Mouse (Mus musculus) intestine, postnatal 0 days (tissue): ENCODE measurements around the gene Duoxa1. TPM values are rescaled to one million over a fixed set of nuclear protein-coding genes. Genes with fewer than 3 reads are reported as not detected.
A peak's percentile ranks its signal among the peaks of the same experiment; 100 is the strongest.

Source experiments
- ATAC-seq: fragments of 200-750 bp; cut with Nextera tagmentation; 2 replicates; pipeline ENCODE4 v1.8.0; 2017; ENCODE audit warnings: mild to moderate bottlenecking, moderate TSS enrichment, moderate library complexity
- H3K27ac ChIP-seq: fragments of 300-500 bp; sonication (generic); 2 replicates; pipeline ENCODE4 v1.5.1; 2014; ENCODE audit warnings: mild to moderate bottlenecking, low read depth, low read length, moderate library complexity
- H3K27me3 ChIP-seq: fragments of 300-500 bp; sonication (generic); replicated peaks from 2 replicates; pipeline ENCODE4 v1.6.1; 2014; ENCODE audit warnings: low read length, mixed read lengths; ENCODE audit not compliant: control insufficient read depth, insufficient read depth
- H3K36me3 ChIP-seq: fragments of 300-500 bp; sonication (generic); 2 replicates; pipeline ENCODE4 v1.6.1; 2014; ENCODE audit warnings: mild to moderate bottlenecking, moderate library complexity; ENCODE audit not compliant: control insufficient read depth, insufficient read depth
- H3K4me1 ChIP-seq: fragments of 300-500 bp; sonication (generic); replicated peaks from 2 replicates; pipeline ENCODE4 v1.6.1; 2014; ENCODE audit warnings: antibody characterized with exemption, low read length, mixed read lengths; ENCODE audit not compliant: control insufficient read depth, insufficient read depth
- H3K4me2 ChIP-seq: fragments of 300-500 bp; sonication (generic); replicated peaks from 2 replicates; pipeline ENCODE4 v1.6.1; 2014; ENCODE audit warnings: low read depth, mild to moderate bottlenecking, moderate library complexity
- H3K4me3 ChIP-seq: fragments of 300-500 bp; sonication (generic); 2 replicates; pipeline ENCODE4 v1.5.1; 2014; ENCODE audit warnings: low read depth, low read length
- H3K9ac ChIP-seq: fragments of 300-500 bp; sonication (generic); 2 replicates; pipeline ENCODE4 v1.6.1; 2014; ENCODE audit warnings: mild to moderate bottlenecking, low read depth, low read length
- H3K9me3 ChIP-seq: fragments of 300-500 bp; sonication (generic); 2 replicates; pipeline ENCODE4 v1.6.1; 2016; ENCODE audit warnings: mixed run types; ENCODE audit not compliant: control insufficient read depth
- CTCF ChIP-seq: sonication (generic); IDR thresholded peaks from 2 replicates; pipeline ENCODE4 v1.5.1; 2016; ENCODE audit warnings: low read depth, mild to moderate bottlenecking, control low read depth, antibody characterized with exemption, moderate library complexity
- WGBS: fragments of 180-500 bp; shearing (Covaris S2); extraction: QIAGEN DNeasy Blood & Tissue Kit; methylation state at CpG from one replicate; pipeline ENCODE4 v1.1.7; 2014; 5-methylcytosine and 5-hydroxymethylcytosine counted together
- polyA plus RNA-seq: library from polyadenylated mRNA; unstranded; fragments of >200 nt; fragmentation: Nextera tagmentation; extraction: Ambion mirVana; gene quantifications from 2 replicates; pipeline ENCODE4 v1.2.1, GENCODE M21; 2015

The Duoxa1 gene
- polyA plus RNA-seq, 1 experiment from 2014 or later, result not detected

DNA sequence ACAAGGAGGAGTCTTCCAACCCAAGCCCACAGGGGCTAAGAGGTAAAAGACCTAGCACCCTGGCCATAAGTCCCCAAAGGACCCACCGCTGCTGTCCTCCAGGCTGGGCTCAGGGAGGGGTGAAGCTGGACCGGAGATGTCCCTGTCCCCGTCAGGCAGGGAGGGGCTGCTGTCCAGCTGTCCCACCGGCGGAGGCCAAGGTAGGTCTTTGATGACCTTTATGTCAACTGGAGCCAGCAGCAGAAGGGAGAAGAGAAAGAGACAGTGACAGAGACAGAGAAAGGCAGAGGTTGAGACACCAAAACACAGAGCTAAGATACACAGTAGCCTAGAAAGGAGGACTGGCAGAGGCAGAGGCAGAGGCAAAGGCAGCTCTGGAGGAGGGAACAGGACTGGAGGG is 41.9 kb upstream of the Duoxa1 start:
- H3K9ac ChIP-seq, result no peak overlapping the region
- TF ChIP-seq CTCF, result no peak
- no peak overlapping the region for H3K4me2 ChIP-seq
- no peak overlapping the region for H3K4me3 ChIP-seq
- WGBS, result 89% methylated on average over 5 of the region's 5 CpGs
- no peaks in the 10 kb centered on the region for H3K9me3 ChIP-seq
- ATAC-seq, result no peak
- H3K27me3 ChIP-seq, result no peaks in the 10 kb centered on the region
- H3K4me1 ChIP-seq, result no peaks in the 10 kb centered on the region
- peaks cover 33% of the 10 kb centered on the region; the same call in 1 of the 2 replicates for H3K36me3 ChIP-seq
- no peak overlapping the region for H3K27ac ChIP-seq

DNA sequence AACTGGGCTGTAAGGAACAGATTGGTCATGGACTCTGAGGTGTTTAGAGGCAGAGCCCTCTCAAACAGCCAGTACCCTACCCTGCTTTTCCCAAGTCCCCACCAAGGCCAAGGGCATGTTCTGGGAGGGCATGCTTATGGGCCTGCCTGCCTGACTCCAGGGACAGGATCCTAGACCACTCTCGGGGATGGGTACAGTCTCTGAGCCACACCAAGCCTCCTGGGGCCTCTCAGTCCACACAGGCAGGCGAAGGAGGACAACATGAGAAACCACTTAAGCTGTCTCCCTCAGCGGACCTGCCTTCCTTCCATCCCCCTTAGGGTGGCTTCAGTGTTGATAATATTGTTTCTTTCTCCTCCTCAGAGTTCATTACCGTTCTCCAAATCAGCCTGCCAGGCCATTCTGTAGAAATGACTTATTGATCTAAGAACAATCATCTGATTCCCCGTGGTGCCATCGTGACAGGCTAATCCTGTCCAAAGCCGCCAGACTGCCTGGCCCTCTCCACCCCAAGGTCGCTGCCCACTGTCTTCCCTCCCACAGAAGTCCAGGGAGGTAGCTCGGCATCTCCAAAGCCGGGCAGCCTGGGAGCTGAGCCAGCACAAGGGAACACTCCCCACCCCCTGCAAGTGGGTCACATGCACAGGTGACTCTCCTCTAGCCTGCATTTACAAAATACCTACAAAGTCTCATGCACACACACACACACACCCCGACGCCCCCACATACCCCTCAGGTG is 40.8 kb upstream of the Duoxa1 start:
- WGBS, result 76% methylated on average over 12 of the region's 12 CpGs
- H3K4me2 ChIP-seq, result no peak overlapping the region
- no peaks in the 10 kb centered on the region for H3K4me1 ChIP-seq
- no peak overlapping the region for H3K9ac ChIP-seq
- no peak for ATAC-seq
- H3K27ac ChIP-seq, result no peak overlapping the region
- no peaks in the 10 kb centered on the region for H3K9me3 ChIP-seq
- TF ChIP-seq CTCF, result no peak
- H3K4me3 ChIP-seq, result no peak overlapping the region
- no peaks in the 10 kb centered on the region for H3K27me3 ChIP-seq
- peaks cover 27% of the 10 kb centered on the region; the same call in 1 of the 2 replicates for H3K36me3 ChIP-seq

DNA sequence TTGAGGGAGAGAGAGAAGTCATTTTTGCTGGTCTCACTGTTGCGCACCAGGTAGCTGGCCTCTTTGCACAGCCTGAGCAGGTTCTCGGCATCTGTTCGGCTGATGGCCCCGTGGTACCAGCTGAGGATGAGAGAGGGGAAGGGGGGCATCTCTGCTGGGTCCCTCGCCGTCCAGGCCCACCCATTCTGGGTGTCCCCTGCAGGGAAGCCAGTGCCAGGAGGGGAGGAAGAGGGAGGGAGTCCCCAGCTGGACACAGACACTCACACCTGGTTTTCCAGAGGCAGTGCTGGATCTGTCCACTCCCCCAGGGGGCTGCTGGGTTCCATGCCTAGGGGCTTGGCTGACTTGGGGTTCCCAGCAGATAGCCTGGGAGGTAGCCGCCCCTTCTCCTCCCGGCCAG is 40.2 kb upstream of the Duoxa1 start:
- no peak for TF ChIP-seq CTCF
- WGBS, result 92% methylated on average over 8 of the region's 8 CpGs

DNA sequence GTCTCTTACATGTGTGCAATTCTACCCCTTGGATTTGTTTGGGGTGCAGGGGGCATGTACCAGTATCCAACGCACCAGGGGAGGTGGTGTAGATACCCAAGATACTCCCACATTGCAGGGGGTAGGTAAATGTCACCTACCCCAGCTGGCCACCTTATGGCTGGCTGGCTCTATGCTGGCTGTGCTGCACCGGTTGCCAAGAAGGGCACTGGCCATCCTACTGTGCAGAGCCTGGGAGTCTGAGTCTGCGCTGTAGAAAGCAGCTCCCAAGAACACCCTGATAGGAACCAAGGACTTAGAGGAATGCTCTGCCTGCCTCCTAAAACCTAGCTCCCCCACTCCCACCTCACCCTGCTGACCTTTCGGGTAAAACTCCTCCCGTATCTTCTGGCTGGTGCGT is 39.5 kb upstream of the Duoxa1 start:
- no peak for TF ChIP-seq CTCF
- Histone ChIP-seq H3K27me3 (no peaks in the 10 kb centered on the region), H3K4me1 (no peaks in the 10 kb centered on the region), H3K36me3 (peaks cover 24% of the 10 kb centered on the region; the same call in 1 of the 2 replicates), H3K9ac (no peak overlapping the region), H3K4me3 (no peak overlapping the region), H3K27ac (no peak overlapping the region), H3K9me3 (no peaks in the 10 kb centered on the region), H3K4me2 (no peak overlapping the region)
- WGBS, result 91% methylated on average over 6 of the region's 6 CpGs
- no peak for ATAC-seq

More for the DNA sequence above, 40.2 kb upstream of the Duoxa1 start:
- H3K9ac ChIP-seq, result no peak overlapping the region
- H3K4me1 ChIP-seq, result no peaks in the 10 kb centered on the region
- no peak overlapping the region for H3K4me2 ChIP-seq
- H3K27ac ChIP-seq, result no peak overlapping the region
- H3K9me3 ChIP-seq, result no peaks in the 10 kb centered on the region
- peaks cover 24% of the 10 kb centered on the region; the same call in 1 of the 2 replicates for H3K36me3 ChIP-seq
- no peak for ATAC-seq
- no peaks in the 10 kb centered on the region for H3K27me3 ChIP-seq
- H3K4me3 ChIP-seq, result no peak overlapping the region

DNA sequence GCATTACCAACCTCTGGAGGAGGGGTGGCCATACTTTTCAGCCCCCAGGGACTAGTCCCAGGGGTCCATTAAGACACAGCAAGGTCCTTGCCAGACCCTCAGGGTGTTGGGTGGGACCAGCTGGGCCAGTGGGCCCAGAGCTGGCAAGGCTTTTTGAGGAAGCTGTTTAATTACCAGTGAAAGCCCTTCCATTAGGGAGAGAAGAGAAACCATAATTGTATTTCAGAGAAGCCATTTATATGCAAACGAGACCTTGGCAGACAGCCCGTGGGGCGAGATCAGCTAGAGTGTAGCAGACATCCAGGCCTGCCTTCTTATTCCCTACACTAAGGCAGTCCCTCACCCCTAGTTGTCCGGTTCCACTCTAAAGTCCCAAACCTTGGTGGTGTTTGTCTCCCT is 38.4 kb upstream of the Duoxa1 start:
- Histone ChIP-seq H3K9ac (no peak overlapping the region), H3K9me3 (no peaks in the 10 kb centered on the region), H3K27ac (0 out of 2 replicates have a peak overlapping the region, but pooled peaks have one; percentile 17), H3K4me1 (no peaks in the 10 kb centered on the region), H3K4me2 (no peak overlapping the region), H3K27me3 (no peaks in the 10 kb centered on the region), H3K4me3 (no peak overlapping the region), H3K36me3 (peaks cover 22% of the 10 kb centered on the region; the same call in 1 of the 2 replicates)
- TF ChIP-seq CTCF, result no peak
- 68% methylated on average over 4 of the region's 4 CpGs for WGBS
- ATAC-seq, result no peak

DNA sequence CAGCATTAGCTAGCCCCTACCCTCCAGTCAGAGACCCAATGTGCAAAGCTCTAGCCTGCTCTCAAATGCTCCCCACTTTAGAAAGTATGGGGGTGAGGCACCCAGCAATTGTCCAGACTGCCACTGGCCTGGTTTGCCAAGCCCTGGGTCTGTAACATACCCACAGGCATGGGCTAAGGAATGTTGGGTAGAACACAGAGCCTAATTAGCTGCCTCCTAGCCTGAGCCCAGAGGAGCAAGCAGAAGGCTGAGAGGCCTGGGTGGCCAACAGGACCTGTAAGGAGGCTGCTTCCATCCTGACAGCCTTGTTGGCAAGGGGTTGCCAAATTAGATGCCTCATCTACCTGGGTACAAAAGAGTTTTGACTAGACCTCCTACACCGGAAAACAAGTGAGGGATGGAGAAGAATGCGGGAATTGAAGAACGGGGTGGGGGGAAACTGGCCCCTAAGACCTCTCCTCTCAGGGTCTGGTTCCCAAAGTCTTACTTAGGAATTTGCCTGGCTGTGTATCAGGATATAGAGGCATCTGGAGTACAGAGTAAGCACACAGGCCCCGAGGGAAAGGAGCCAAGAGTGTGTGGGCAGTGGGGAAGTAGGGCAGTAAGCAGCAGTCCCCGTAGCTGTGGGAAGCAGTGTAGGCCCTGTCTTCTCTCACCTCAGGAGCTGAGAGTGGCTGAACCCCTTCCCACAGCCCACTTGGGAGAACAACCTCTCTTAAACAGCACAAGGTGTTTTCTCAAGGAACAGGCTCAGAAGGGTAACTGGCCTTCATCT is 37.8 kb upstream of the Duoxa1 start:
- H3K4me2 ChIP-seq, result no peak overlapping the region
- H3K9me3 ChIP-seq, result no peaks in the 10 kb centered on the region
- peak overlapping the region; percentile 17; the same call in 1 of the 2 replicates for H3K27ac ChIP-seq
- no peaks in the 10 kb centered on the region for H3K4me1 ChIP-seq
- WGBS, result 72% methylated on average over 5 of the region's 5 CpGs
- ATAC-seq, result no peak
- H3K27me3 ChIP-seq, result no peaks in the 10 kb centered on the region
- H3K9ac ChIP-seq, result no peak overlapping the region
- TF ChIP-seq CTCF, result no peak
- peaks cover 16% of the 10 kb centered on the region; the same call in 1 of the 2 replicates for H3K36me3 ChIP-seq
- H3K4me3 ChIP-seq, result no peak overlapping the region
